Mouse (Mus musculus) MEL (cell line): ENCODE data around the gene Palm.

Experiments
- MAZ ChIP-seq: IDR thresholded peaks from 2 replicates; pipeline ENCODE4 v1.6.1; 2012; ENCODE audit warnings: low read depth, mild to moderate bottlenecking, inconsistent platforms, low read length, improper control_type of control experiment
- POLR2AphosphoS5 ChIP-seq: IDR thresholded peaks from 2 replicates; pipeline ENCODE4 v1.6.1; 2012; ENCODE audit warnings: low read depth, borderline replicate concordance, mild to moderate bottlenecking, inconsistent platforms, low read length, moderate library complexity, mixed read lengths

DNA sequence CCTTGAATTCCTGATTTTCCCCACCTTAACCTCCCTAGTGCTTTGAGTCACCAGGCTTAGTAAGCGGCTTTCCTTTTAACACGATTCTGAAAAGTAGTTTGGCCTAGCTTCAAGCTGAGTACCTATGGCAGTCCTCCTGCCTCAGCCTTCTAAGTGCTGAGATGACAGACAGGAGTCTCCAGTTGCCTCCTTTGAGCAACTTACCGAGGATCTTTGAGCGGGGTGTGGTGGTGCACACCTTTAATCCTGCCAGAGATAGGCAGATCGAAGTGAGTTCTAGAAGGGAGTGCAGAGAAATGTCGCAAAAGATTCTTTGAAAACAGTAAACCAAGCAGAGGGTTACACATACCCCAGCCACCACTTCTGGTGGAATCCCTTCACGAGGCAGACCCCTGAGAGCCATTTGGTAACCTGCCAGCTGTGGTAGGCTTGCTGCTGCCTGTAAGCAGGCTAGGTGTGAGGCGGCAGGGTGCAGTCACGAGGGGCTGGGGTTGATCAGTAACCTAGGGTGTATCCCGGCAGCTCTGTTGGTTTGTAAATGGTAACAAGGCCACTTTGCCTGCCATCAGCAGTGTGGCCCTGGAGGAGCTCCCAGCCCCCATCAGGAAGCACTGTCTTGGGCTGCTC lies 62.3 kb downstream of the Palm start:
- TF ChIP-seq MAZ (no peak), POLR2AphosphoS5 (no peak)
